Mouse (Mus musculus) natural killer cell, adult 2 months (primary cell): ENCODE measurements around the gene Stard3nl.

ENCODE experiments used
- DNase-seq, 2 experiments: peaks; one replicate each; pipeline ENCODE4 v3.0.0; 2022; ENCODE audit warnings: low spot score in 2 of 2

Stard3nl gene

GRCm38 (mm10) chr13:19395688-19396354 is at the start of gene Stard3nl:
Gene Stard3nl, minus strand, starts transcription at chr13:19395795.
- DNase-seq, result peak; percentile 97 to 98

- peak in 1 of 2 experiments; percentile 14 for DNase-seq
These were observed 42.4 kb upstream of the Stard3nl start for GRCm38 (mm10) chr13:19438040-19438439.

- no peak for DNase-seq
These were observed 34.3 kb upstream of the Stard3nl start for GRCm38 (mm10) chr13:19429812-19430370.

- no peak for DNase-seq
These were observed 32.5 kb upstream of the Stard3nl start for GRCm38 (mm10) chr13:19428076-19428475.

- no peak for DNase-seq
These were observed 29.0 kb upstream of the Stard3nl start for GRCm38 (mm10) chr13:19424563-19424962.

- no peak for DNase-seq
These were observed 26.9 kb upstream of the Stard3nl start for GRCm38 (mm10) chr13:19422521-19422920.

GRCm38 (mm10) chr13:19417885-19418521 is 22.4 kb upstream of the Stard3nl start:
- peak in 1 of 2 experiments; percentile 21 for DNase-seq

- DNase-seq, result peak in 1 of 2 experiments; percentile 37
These were observed 20.4 kb upstream of the Stard3nl start for GRCm38 (mm10) chr13:19415894-19416531.

- no peak for DNase-seq
These were observed 19.7 kb upstream of the Stard3nl start for GRCm38 (mm10) chr13:19415337-19415736.

GRCm38 (mm10) chr13:19412334-19412939 is 16.8 kb upstream of the Stard3nl start:
- no peak for DNase-seq

- no peak for DNase-seq
These were observed 16.3 kb upstream of the Stard3nl start for GRCm38 (mm10) chr13:19411886-19412285.

GRCm38 (mm10) chr13:19410694-19411093 is 15.1 kb upstream of the Stard3nl start:
- DNase-seq, result no peak

GRCm38 (mm10) chr13:19407953-19408352 is 12.4 kb upstream of the Stard3nl start:
- no peak for DNase-seq

GRCm38 (mm10) chr13:19404623-19405022 is 9.0 kb upstream of the Stard3nl start:
- no peak for DNase-seq

GRCm38 (mm10) chr13:19394798-19395687 is 552 bp downstream of the Stard3nl start:
- no peak for DNase-seq

GRCm38 (mm10) chr13:19394171-19394570 is 1.4 kb downstream of the Stard3nl start:
- DNase-seq, result no peak

- DNase-seq, result no peak
These were observed 1.9 kb downstream of the Stard3nl start for GRCm38 (mm10) chr13:19393731-19394130.

GRCm38 (mm10) chr13:19391608-19392007 is 4.0 kb downstream of the Stard3nl start:
- DNase-seq, result no peak

GRCm38 (mm10) chr13:19390296-19390695 is 5.3 kb downstream of the Stard3nl start:
- DNase-seq, result no peak

GRCm38 (mm10) chr13:19389896-19390295 is 5.7 kb downstream of the Stard3nl start:
- no peak for DNase-seq

GRCm38 (mm10) chr13:19389434-19389833 is 6.2 kb downstream of the Stard3nl start:
- DNase-seq, result no peak
